Mouse (Mus musculus) ES-Bruce4 (cell line): ENCODE data around the gene Ahcy.

ENCODE experiments used
- CTCF ChIP-seq: IDR thresholded peaks from one replicate; pipeline ENCODE4 v1.8.1; 2011; ENCODE audit warnings: low read depth, low read length
- EP300 ChIP-seq: IDR thresholded peaks from 2 replicates; pipeline ENCODE4 v1.6.1; 2011; ENCODE audit warnings: low read depth, low read length; ENCODE audit not compliant: insufficient read depth
- POLR2A ChIP-seq: IDR thresholded peaks from one replicate; pipeline ENCODE4 v1.8.1; 2011; ENCODE audit warnings: low read length; ENCODE audit not compliant: insufficient read depth

DNA sequence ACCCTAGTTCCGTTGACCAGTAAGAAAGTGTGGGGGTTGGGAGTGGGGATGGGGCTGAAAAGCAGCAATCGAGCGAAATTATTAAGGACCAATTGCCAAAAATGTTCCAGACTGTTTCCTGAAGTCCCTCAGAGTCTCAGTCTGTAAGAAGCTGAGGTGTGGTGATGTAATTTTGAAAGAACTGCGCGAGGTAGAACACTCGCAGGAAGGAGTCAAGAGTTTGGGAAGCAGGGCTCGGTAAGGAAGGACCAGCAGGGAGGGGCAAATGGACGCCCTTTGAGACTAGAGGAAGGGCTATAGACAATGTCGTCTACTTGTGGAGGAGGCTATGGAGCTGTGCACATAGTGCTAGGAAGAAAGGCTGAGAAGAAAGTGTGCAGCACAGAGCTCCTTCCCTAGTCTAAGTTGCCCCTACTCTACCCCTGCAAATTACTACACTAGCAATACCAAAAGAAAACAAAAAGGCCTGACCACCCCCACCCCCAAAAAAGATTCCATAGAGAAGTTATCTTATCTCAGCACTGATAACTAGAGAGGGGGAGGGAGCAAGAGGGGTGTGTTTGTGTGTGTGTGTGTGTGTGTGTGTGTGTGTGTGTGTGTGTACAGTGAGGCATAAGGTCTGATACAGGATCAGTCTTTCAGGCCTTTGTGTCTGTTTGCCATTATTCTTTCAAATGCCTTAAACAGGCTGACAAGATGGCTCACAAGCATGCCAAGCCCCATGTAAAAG is 22.5 kb downstream of the Ahcy start:
- no peak for TF ChIP-seq CTCF
- no peak for TF ChIP-seq POLR2A
- no peak for TF ChIP-seq EP300
